Mouse (Mus musculus): Measurements from ENCODE around the gene Fbxo24. TPM values are rescaled to one million over a fixed set of nuclear protein-coding genes. Genes with fewer than 3 reads are reported as not detected.
"Not testable (repeated sequence)": the region's sequence is repeated elsewhere in the genome, so short reads cannot be mapped to it uniquely, and the experiment has no call there.

Gene Fbxo24
- total RNA-seq, 2 experiments from 2014 or later: 0.11 to 0.36 TPM

- no peak for DNase-seq (ENCODE audit: low spot score)
- intact Hi-C loops (cut with DNase I): no loop called here
These were observed 16.4 kb upstream of the Fbxo24 start for GRCm38 (mm10) chr5:137645091-137645651.

GRCm38 (mm10) chr5:137644484-137644883, 15.7 kb upstream of the Fbxo24 start:
- DNase-seq (ENCODE audit: low spot score): no peak
- intact Hi-C loops (cut with DNase I): no loop called here

GRCm38 (mm10) chr5:137642886-137643285, 14.1 kb upstream of the Fbxo24 start:
- no peak for DNase-seq (ENCODE audit: low spot score)
- intact Hi-C loops (cut with DNase I): no loop called here

- DNase-seq (ENCODE audit: low spot score): no peak
- intact Hi-C loops (cut with DNase I): no loop called here
These were observed 12.3 kb upstream of the Fbxo24 start, which contains the start of gene Sap25 for GRCm38 (mm10) chr5:137641054-137641453. Gene Sap25, plus strand, starts transcription at chr5:137641334.

GRCm38 (mm10) chr5:137639472-137639871, 10.7 kb upstream of the Fbxo24 start:
- DNase-seq (ENCODE audit: low spot score): no peak
- intact Hi-C loops (cut with DNase I): no loop called here

GRCm38 (mm10) chr5:137633397-137634084, 4.7 kb upstream of the Fbxo24 start:
- DNase-seq (ENCODE audit: low spot score): no peak
- intact Hi-C loops (cut with DNase I): no loop called here

- DNase-seq (ENCODE audit: low spot score): no peak
- intact Hi-C loops (cut with DNase I): no loop called here
These were observed 2.8 kb upstream of the Fbxo24 start for GRCm38 (mm10) chr5:137631591-137631990.

- intact Hi-C loops (cut with DNase I): no loop called here
These were observed 2.4 kb upstream of the Fbxo24 start for GRCm38 (mm10) chr5:137631171-137631570.

GRCm38 (mm10) chr5:137630602-137631001, 1.8 kb upstream of the Fbxo24 start:
- peak; percentile 32 for DNase-seq (ENCODE audit: low spot score)
- intact Hi-C loops (cut with DNase I): no loop called here

More at GRCm38 (mm10) chr5:137631171-137631570, 2.4 kb upstream of the Fbxo24 start:
- DNase-seq (ENCODE audit: low spot score): peak; percentile 23

GRCm38 (mm10) chr5:137629906-137630545, 1.2 kb upstream of the Fbxo24 start:
- intact Hi-C loops (cut with DNase I): no loop called here
- no peak for DNase-seq (ENCODE audit: low spot score)

- intact Hi-C loops (cut with DNase I): no loop called here
- DNase-seq (ENCODE audit: low spot score): no peak
These were observed 512 bp upstream of the Fbxo24 start for GRCm38 (mm10) chr5:137629306-137629721.

GRCm38 (mm10) chr5:137627991-137628390, 811 bp downstream of the Fbxo24 start:
- DNase-seq (ENCODE audit: low spot score): no peak
- intact Hi-C loops (cut with DNase I): no loop called here

GRCm38 (mm10) chr5:137623937-137624530, 4.8 kb downstream of the Fbxo24 start:
- intact Hi-C loops (cut with DNase I): no loop called here
- no peak for DNase-seq (ENCODE audit: low spot score)

- DNase-seq (ENCODE audit: low spot score): no peak
- intact Hi-C loops (cut with DNase I): no loop called here
These were observed 13.5 kb downstream of the Fbxo24 start for GRCm38 (mm10) chr5:137615347-137615746.

GRCm38 (mm10) chr5:137614921-137615320, 13.9 kb downstream of the Fbxo24 start:
- intact Hi-C loops (cut with DNase I); DNase-seq (ENCODE audit: low spot score): not testable (repeated sequence)

GRCm38 (mm10) chr5:137613550-137613949, 15.3 kb downstream of the Fbxo24 start, which contains the start of gene Pcolce:
Gene Pcolce, minus strand, starts transcription at chr5:137613784.
- intact Hi-C loops (cut with DNase I): no loop called here
- no peak for DNase-seq (ENCODE audit: low spot score)

- no peak for DNase-seq (ENCODE audit: low spot score)
- intact Hi-C loops (cut with DNase I): no loop called here
These were observed 15.7 kb downstream of the Fbxo24 start for GRCm38 (mm10) chr5:137613076-137613475.

GRCm38 (mm10) chr5:137611245-137611602, 17.6 kb downstream of the Fbxo24 start:
- intact Hi-C loops (cut with DNase I): no loop called here
- peak; percentile 69 for DNase-seq (ENCODE audit: low spot score)

- DNase-seq (ENCODE audit: low spot score): peak; percentile 75
- intact Hi-C loops (cut with DNase I): no loop called here
These were observed 18.1 kb downstream of the Fbxo24 start for GRCm38 (mm10) chr5:137610548-137611244.

GRCm38 (mm10) chr5:137610056-137610455, 18.7 kb downstream of the Fbxo24 start:
- no peak for DNase-seq (ENCODE audit: low spot score)

More at GRCm38 (mm10) chr5:137610056-137610455, 18.7 kb downstream of the Fbxo24 start:
- intact Hi-C loops (cut with DNase I): no loop called here
